Mouse (Mus musculus) embryonic facial prominence, embryonic 13.5 days (tissue): ENCODE measurements at regions not wholly inside any gene's neighbourhood (a gene's known extent, or its start where the extent isn't known, plus 50 kb on each side); places are given as distances from the start of the nearest gene placed in this dataset.

Source experiments
- ATAC-seq: fragments of 200-750 bp; cut with Nextera tagmentation; 2 replicates; pipeline ENCODE4 v1.8.0; 2017; ENCODE audit warnings: low read depth; ENCODE audit not compliant: insufficient number of reproducible peaks, insufficient read depth, low FRiP score, low TSS enrichment
- H3K27ac ChIP-seq: fragments of 300-500 bp; sonication (generic); 2 replicates; pipeline ENCODE4 v1.5.1; 2015; ENCODE audit warnings: moderate library complexity, mild to moderate bottlenecking, inconsistent platforms
- H3K27me3 ChIP-seq: fragments of 300-500 bp; sonication (generic); 2 replicates; pipeline ENCODE4 v1.6.1; 2015; ENCODE audit warnings: mild to moderate bottlenecking, inconsistent platforms
- H3K36me3 ChIP-seq: fragments of 300-500 bp; sonication (generic); 2 replicates; pipeline ENCODE4 v1.6.1; 2015; ENCODE audit warnings: mild to moderate bottlenecking, inconsistent platforms
- H3K4me1 ChIP-seq: fragments of 300-500 bp; sonication (generic); 2 replicates; pipeline ENCODE4 v1.6.1; 2015; ENCODE audit warnings: inconsistent platforms
- H3K4me2 ChIP-seq: fragments of 300-500 bp; sonication (generic); 2 replicates; pipeline ENCODE4 v1.6.1; 2015; ENCODE audit warnings: moderate library complexity, mild to moderate bottlenecking, inconsistent platforms
- H3K4me3 ChIP-seq: fragments of 300-500 bp; sonication (generic); 2 replicates; pipeline ENCODE4 v1.5.1; 2015; ENCODE audit warnings: mild to moderate bottlenecking, inconsistent platforms
- H3K9ac ChIP-seq: fragments of 300-500 bp; sonication (generic); 2 replicates; pipeline ENCODE4 v1.6.1; 2015; ENCODE audit warnings: mild to moderate bottlenecking, inconsistent platforms
- H3K9me3 ChIP-seq: fragments of 300-500 bp; sonication (generic); 2 replicates; pipeline ENCODE4 v1.6.1; 2016; ENCODE audit warnings: inconsistent platforms
- WGBS: fragments of 180-500 bp; shearing (Covaris S2); methylation state at CpG from one replicate; pipeline ENCODE4 v1.1.7; 2015; ENCODE audit warnings: mixed read lengths; 5-methylcytosine and 5-hydroxymethylcytosine counted together

DNA sequence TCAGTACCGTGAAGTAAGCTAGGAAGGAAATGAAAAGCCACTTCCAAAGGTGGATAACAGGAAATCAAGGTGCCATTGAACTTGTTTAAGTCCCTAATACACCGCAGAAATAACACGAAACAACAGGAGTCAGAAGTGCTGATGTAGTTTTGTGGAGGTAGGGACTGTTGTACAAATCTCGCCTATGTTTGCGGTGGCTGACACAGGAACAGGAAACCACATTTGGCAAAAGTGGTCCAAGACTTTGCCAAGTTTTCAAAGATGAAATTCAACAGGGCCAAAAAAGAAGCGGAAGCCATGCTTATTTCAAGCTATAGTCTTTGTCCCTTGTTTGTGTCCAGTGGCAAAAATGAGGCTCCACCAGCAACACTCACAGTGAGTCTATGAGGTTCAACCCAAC lies 204.3 kb downstream of the Rpl36a-ps1 start:
- WGBS = 91% methylated on average over 6 of the region's 6 CpGs
- no peak for ATAC-seq
- no peaks in the 10 kb centered on the region for H3K36me3 ChIP-seq
- H3K4me1 ChIP-seq = no peaks in the 10 kb centered on the region
- H3K27ac ChIP-seq = no peak overlapping the region
- no peaks in the 10 kb centered on the region for H3K27me3 ChIP-seq
- H3K4me2 ChIP-seq = no peak overlapping the region
- H3K9ac ChIP-seq = no peak overlapping the region
- no peaks in the 10 kb centered on the region for H3K9me3 ChIP-seq
- no peak overlapping the region for H3K4me3 ChIP-seq

DNA sequence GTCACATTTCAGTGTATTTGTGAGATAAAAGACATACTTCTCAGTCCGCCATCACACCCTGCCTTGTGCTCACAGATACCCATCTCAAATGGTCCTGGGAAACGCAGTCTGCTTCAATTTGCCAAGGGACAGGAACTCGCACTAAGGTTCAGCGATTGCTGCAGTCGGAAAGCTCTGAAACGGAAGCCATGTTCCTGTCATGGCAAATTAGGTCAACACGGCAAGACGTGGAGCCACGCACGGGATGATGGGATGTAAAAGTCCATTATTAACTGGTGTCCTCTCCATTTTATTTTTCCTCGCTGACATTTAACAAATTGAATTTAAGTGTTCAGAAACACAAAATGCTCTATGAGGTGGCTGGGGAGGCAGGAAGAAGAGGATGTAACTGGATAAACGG lies 212.4 kb downstream of the Rpl36a-ps1 start:
- Histone ChIP-seq H3K27me3 (no peaks in the 10 kb centered on the region), H3K4me1 (no peaks in the 10 kb centered on the region), H3K9me3 (no peaks in the 10 kb centered on the region), H3K9ac (no peak overlapping the region), H3K4me2 (no peak overlapping the region), H3K4me3 (no peak overlapping the region), H3K36me3 (no peaks in the 10 kb centered on the region), H3K27ac (no peak overlapping the region)
- WGBS = 90% methylated on average over 12 of the region's 12 CpGs
- ATAC-seq = no peak

DNA sequence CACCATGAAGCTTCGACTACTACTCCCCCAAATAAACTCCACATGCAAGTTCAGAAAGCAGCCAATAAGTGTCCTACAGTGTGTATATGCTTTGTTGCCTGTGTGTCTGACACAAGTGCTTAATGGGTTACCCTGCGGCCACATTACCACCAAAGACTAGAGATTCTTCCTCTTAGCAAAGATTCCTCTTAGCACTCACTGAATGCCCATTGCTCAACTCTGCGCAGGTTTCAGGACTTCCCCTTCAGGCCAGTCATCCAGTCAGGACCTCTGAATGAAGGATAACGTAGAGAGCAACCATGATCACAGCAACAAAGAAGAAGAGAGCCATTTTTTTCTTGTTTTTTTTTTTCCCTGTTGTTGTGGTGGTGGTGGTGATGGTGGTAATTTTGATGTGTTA lies 222.0 kb downstream of the Rpl36a-ps1 start:
- H3K9ac ChIP-seq = no peak overlapping the region
- H3K27ac ChIP-seq = no peak overlapping the region
- WGBS = 82% methylated on average over 4 of the region's 4 CpGs
- H3K4me2 ChIP-seq = no peak overlapping the region
- no peaks in the 10 kb centered on the region for H3K27me3 ChIP-seq
- no peak overlapping the region for H3K4me3 ChIP-seq
- no peaks in the 10 kb centered on the region for H3K36me3 ChIP-seq
- no peaks in the 10 kb centered on the region for H3K4me1 ChIP-seq
- no peak for ATAC-seq
- no peaks in the 10 kb centered on the region for H3K9me3 ChIP-seq

DNA sequence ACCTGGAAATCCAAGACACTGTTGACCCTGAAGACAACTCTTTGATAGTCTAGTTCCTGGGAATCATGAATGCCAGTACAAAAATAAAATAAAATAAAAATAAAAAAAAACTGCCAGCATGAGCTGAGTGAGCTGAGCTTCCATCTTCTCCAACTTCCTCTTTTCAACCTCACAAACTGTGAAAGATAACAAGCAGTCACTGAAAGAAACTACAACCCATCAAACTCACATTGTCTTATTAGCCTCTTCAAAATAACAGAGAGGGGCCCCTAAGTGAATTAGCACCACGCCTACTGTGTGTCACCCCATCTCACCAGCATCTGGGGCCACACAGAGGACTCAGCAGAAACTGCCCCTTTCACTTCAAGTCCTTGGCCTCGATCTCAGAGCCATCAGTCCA lies 225.3 kb downstream of the Rpl36a-ps1 start:
- ATAC-seq = no peak
- Histone ChIP-seq H3K9me3 (no peaks in the 10 kb centered on the region), H3K4me2 (no peak overlapping the region), H3K36me3 (no peaks in the 10 kb centered on the region), H3K9ac (no peak overlapping the region), H3K4me3 (no peak overlapping the region), H3K27me3 (no peaks in the 10 kb centered on the region), H3K27ac (no peak overlapping the region), H3K4me1 (no peaks in the 10 kb centered on the region)
- WGBS = 80% methylated on average over 2 of the region's 2 CpGs

DNA sequence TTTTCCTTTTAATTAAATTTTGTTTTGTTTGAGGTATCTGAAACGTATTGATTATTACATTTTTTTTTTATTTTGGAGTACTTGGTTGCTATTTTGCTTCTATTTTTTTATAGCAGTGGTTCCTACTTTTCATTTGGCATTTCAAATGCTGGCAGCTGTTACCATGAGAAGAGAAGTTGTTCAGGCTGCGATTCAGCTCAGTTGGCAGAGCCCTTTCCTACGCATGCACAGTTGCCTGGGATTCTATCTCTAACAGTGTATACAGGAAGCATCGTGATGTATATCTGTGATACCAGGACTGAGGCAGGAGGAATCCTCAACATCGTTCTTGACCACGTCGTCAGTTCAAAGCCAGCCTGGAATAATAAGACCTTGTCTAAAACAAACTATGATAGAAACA lies 226.6 kb downstream of the Rpl36a-ps1 start:
- Histone ChIP-seq H3K4me1 (no peaks in the 10 kb centered on the region), H3K27ac (no peak overlapping the region), H3K4me3 (no peak overlapping the region), H3K9ac (no peak overlapping the region), H3K36me3 (no peaks in the 10 kb centered on the region), H3K27me3 (no peaks in the 10 kb centered on the region), H3K9me3 (no peaks in the 10 kb centered on the region), H3K4me2 (no peak overlapping the region)
- no peak for ATAC-seq
- 88% methylated on average over 7 of the region's 7 CpGs for WGBS

DNA sequence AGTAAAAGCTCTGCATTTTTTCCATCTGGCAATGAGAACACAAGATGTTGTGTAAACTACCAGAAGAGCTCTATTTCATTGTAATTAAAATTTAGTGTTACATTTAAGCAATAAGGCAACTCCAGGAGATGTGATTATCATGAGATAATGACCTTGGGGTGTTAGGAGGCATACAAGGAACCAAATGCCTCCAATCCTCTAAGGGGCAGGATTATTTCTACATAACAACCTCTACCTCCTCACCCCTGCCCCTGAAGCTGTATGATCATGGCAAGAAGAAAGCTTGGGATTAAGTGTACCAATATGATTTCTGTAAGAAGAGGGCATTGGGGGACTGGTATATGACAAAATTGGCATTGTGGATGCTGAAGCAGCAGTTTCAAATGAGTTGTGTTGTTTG lies 228.8 kb downstream of the Rpl36a-ps1 start:
- Histone ChIP-seq H3K4me2 (no peak overlapping the region), H3K36me3 (no peaks in the 10 kb centered on the region), H3K9me3 (no peaks in the 10 kb centered on the region), H3K4me3 (no peak overlapping the region), H3K4me1 (no peaks in the 10 kb centered on the region), H3K27ac (no peak overlapping the region), H3K27me3 (no peaks in the 10 kb centered on the region), H3K9ac (no peak overlapping the region)
- ATAC-seq = no peak

DNA sequence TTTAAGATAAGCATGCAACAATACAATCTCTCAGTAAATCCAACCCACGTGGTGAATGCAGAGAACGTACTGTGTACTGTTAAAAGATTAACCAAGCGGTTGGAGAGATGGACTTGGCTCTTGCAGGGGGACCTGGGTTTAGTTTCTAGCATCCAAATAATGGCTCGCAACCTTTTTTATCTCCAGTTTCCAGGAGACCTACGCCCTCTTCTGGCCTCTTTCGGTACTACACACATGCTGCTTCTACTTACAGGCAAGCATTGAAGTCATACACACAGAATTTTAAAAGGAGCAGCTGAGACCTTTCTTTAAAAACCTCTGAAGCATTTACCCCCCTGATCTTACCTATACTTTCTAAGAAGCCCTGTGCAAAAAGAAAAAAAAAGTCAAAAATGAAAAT lies 243.4 kb downstream of the Rpl36a-ps1 start:
- Histone ChIP-seq H3K4me3 (no peak overlapping the region), H3K27ac (no peak overlapping the region), H3K36me3 (no peaks in the 10 kb centered on the region), H3K9ac (no peak overlapping the region), H3K4me1 (no peaks in the 10 kb centered on the region), H3K9me3 (no peaks in the 10 kb centered on the region), H3K4me2 (no peak overlapping the region), H3K27me3 (no peaks in the 10 kb centered on the region)
- ATAC-seq = no peak
- WGBS = 94% methylated on average over 6 of the region's 6 CpGs

DNA sequence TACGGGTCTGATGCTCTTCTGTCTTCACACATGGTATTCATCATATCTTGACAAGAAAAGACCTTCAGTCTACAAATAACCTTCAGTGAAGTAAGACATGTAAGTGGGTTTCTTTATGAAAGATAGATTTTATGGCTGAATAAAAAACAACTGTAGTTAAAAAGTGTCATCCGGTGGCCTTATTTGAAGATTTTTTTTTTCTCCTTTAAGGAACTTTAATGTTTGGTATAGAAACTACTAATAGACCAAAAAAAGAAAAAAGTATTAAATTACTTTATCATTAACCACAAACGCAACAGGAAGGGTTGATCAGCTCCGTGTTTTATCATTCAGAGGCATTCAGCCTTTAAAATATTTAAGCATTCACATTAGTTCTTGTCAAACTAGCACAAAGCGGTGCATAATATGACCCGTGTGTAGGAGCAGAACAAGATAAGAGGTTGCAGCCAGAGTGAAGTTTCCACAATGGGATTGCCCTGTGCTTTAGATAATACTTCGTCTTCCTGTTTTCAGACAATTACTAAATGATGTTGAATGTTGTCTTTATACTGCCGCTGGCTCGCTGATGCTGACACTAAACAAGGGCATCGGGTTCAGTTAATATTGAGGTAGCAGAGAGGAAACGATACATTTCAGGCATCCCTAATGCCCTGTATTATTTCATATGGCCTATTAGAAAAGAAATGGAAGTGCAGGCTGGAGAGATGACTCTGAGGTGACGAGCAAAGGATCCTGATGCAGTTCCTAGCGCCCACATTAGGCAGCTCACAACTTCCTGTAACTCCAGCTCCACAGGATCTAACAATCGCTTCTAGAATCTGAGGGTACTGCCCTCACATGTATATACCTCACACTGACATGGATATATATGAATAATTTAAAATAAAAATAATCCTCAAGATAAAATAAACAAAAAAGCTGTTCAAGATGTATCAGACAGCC lies 244.8 kb downstream of the Rpl36a-ps1 start:
- Histone ChIP-seq H3K36me3 (no peaks in the 10 kb centered on the region), H3K4me1 (no peaks in the 10 kb centered on the region), H3K4me2 (no peak overlapping the region), H3K4me3 (no peak overlapping the region), H3K27ac (no peak overlapping the region), H3K9me3 (no peaks in the 10 kb centered on the region), H3K9ac (no peak overlapping the region), H3K27me3 (no peaks in the 10 kb centered on the region)
- no peak for ATAC-seq
- WGBS = 80% methylated on average over 14 of the region's 14 CpGs

DNA sequence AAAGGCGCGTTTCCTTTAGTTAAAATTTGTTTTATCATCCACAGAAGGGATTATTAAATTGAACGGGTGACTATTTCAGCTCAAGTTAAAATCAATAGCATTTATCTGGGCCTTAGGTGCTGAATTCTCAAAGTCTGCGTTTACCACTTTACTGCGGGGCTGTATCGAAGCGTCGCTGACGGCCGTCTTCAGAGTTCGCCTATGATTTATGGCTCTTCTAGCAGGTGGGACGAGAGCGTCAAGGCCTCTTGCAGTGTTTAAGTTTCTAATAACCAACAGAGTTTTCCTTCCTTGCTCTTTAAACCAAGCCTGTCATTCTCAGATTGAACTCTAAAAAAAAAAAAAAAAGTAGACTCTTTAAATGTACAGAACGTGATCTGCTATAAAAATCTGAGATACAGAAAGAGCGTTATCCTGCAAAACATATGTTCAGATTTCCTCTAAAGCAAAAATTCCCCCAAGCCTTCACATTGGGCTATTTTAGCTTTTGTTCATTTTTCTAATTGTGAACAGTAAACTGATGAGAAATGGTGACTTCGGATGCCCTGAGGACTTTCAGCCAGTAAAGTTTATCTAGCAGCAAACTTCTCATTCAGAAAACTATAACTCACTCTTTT lies 246.9 kb downstream of the Rpl36a-ps1 start:
- Histone ChIP-seq H3K36me3 (no peaks in the 10 kb centered on the region), H3K4me1 (no peaks in the 10 kb centered on the region), H3K27me3 (no peaks in the 10 kb centered on the region), H3K4me3 (no peak overlapping the region), H3K9ac (no peak overlapping the region), H3K9me3 (no peaks in the 10 kb centered on the region), H3K27ac (no peak overlapping the region), H3K4me2 (no peak overlapping the region)
- WGBS = 82% methylated on average over 16 of the region's 16 CpGs
- no peak for ATAC-seq

DNA sequence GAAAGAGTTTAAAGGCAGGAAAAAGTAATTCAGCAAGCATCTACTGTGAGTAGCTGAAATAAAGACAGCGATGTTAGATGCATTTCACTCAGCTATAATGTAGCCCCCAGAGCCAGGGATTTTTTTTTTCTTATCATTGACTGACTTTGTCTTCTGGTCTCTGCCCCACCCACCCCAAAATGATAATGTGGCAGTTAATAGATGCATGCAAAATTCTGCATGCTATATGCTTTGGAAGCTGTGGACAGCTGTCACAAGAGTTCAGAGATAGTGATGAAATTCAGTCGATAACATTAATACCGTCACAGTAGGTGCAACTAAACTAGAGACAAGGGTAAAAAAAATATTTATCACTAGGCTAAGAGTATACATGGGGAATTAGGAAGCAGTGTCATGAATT lies 263.7 kb downstream of the Rpl36a-ps1 start:
- Histone ChIP-seq H3K4me1 (no peaks in the 10 kb centered on the region), H3K4me2 (no peak overlapping the region), H3K9ac (no peak overlapping the region), H3K36me3 (no peaks in the 10 kb centered on the region), H3K27me3 (no peaks in the 10 kb centered on the region), H3K9me3 (no peaks in the 10 kb centered on the region), H3K4me3 (no peak overlapping the region), H3K27ac (no peak overlapping the region)
- 89% methylated on average over 3 of the region's 3 CpGs for WGBS
- no peak for ATAC-seq

DNA sequence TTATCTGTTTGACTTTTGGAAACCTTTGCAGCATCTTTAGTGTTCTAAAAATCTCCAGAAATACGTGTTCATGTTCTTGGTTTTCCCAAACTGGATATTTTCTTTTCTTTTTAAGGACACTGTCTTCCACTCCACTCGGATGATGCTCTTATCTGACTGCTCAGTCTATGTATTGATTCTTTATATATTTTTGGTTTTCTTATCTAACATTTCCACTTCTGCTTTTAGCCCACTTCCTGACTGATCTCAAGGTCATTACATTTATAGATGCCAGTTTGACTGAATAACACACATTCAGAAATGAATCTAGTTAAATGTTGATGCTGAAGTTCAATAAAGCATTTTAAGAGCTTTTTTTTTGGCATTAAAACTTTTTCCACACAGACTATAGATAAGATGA lies 265.3 kb downstream of the Rpl36a-ps1 start:
- no peak overlapping the region for H3K9ac ChIP-seq
- no peak overlapping the region for H3K4me2 ChIP-seq
- no peak for ATAC-seq

DNA sequence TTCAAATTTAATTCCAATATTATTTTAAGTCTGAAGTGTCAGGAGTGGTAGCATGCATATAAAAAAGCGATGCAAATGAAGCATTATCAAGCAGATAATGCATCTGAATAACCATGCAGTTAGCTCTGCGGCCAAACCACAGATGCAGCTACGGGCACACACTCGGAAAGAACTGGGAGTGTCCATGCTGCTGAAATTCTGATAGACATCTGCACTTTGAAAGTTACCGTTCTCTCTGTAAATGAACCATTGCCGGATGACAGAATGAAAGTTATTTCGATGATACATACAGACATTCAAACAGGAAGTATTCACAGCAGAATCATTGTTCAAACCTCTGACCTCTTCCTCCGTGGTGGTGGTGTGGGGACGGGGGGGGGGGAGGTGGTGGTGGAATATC lies 271.6 kb downstream of the Rpl36a-ps1 start:
- 79% methylated on average over 9 of the region's 9 CpGs for WGBS
- H3K27ac ChIP-seq = no peak overlapping the region

More for the DNA sequence above, 265.3 kb downstream of the Rpl36a-ps1 start:
- Histone ChIP-seq H3K27me3 (no peaks in the 10 kb centered on the region), H3K9me3 (no peaks in the 10 kb centered on the region), H3K4me3 (no peak overlapping the region), H3K4me1 (no peaks in the 10 kb centered on the region), H3K27ac (no peak overlapping the region), H3K36me3 (no peaks in the 10 kb centered on the region)
- WGBS = 74% methylated on average over 2 of the region's 2 CpGs

More for the DNA sequence above, 271.6 kb downstream of the Rpl36a-ps1 start:
- Histone ChIP-seq H3K4me2 (no peak overlapping the region), H3K4me1 (no peaks in the 10 kb centered on the region), H3K4me3 (no peak overlapping the region), H3K36me3 (no peaks in the 10 kb centered on the region), H3K27me3 (no peaks in the 10 kb centered on the region), H3K9me3 (no peaks in the 10 kb centered on the region), H3K9ac (no peak overlapping the region)
- no peak for ATAC-seq
